Mouse (Mus musculus): Measurements from ENCODE around the gene Rnf111. TPM values are rescaled to one million over a fixed set of nuclear protein-coding genes. Genes with fewer than 3 reads are reported as not detected.

Rnf111 gene
- polyA plus RNA-seq (2015; fragmentation: Illumina TruSeq; extraction: RNeasy Lipid Tissue Mini Kit (QIAGEN cat#74804); ENCODE audit: insufficient read depth, low replicate concordance): 75.1 TPM

DNA sequence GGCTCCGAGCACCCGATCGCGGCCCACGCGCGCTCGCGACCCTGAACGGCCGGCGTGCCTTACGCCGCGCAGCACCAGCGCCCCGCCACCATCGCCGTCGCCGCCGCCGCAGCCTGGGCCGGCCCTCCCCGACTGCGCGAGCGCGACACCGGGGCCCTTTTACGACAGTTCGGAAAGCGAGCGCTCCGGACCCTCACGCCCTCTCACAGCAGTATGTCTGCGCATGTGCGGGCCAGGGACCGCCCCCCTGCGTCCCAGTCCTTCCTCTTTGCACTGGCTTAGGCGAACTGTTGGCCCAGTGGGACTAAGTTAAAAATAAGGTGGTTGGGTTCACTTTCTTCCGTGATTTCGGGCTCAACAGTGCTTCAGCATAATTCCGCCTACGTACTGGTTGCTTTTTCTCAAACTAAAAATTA lies at the start of gene Rnf111:
Gene Rnf111 (minus strand): TSS at position 100 of the 416 bp plus-strand sequence.

DNA sequence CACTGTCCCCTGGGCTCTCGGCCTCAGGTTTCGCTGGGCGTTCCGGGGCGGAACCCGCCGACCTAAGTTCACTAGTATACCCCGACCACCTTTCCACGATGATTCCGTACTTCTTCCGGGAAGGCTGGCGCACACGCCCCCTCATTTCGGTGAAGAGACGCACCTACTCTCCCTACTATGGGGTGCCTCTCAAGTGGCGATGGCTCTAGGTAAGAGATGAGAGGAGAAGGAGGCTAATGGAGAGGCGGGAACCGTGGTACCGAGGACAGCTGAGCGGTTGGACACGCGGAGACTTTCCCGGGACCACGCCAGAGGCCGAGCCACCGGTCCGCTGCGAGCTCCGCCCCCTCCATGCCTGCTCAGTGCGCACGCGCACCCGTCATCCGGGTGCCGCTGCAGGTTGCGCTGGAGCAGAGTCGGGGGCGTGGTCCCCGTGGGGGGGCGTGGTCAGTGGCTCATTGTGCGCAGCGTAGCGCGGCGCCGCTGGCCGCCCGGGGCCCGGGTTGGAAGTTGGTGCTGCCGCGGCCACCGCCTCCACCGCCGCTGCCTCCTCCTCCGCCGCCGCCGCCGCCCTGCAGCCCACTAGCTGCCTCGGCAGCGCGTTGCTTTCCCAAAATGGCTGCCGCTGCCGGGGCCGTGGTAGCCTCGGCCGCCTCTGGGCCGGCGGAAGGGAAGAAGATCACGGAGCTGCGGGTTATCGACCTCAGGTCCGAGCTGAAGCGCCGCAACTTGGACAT lies 38.9 kb upstream of the Rnf111 start, which contains the start of gene Sltm:
Gene Sltm (plus strand): TSS at position 450 of the 737 bp plus-strand sequence.

DNA sequence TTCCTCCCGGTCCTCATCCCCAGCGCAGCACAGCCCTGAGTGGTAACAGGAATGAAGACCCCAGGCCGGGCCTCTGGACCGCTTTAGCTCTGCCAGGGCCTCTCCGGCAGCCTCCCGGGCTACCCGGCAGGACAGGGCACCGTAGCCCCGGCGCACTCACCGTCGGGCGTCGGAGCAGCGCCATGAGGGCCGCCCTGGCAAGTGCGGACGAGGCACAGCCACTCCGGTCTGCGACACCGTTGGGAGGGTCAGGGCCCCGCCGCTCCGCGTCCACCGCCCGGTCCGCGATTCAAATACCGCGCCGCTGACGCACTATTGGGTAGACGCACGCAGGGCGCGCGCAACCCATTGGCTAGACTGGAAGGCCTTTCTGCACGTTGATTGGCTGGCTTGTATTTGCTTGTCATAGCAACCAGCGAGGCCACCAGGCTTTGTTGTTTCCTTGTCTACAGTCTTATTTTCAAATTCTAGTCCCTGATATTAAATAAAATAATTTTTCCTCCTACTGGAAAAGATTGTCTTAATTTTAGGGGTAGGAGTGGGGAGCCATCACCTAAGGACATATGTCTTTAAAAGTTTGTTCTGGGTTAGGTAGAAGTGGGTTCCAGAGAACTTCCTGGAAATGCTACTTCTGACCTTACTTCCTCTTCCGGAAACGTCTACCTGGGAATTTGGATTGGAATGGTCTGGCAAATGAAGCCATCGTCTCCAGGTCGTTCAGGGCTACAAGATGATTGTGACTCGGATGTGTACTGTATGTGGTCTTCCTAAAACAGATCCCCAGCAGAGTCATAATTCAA lies 82.1 kb downstream of the Rnf111 start, which contains the start of gene Ccnb2:
Gene Ccnb2 (minus strand): TSS at position 291 of the 800 bp plus-strand sequence.

Other genes with a start within 250 kb of the Rnf111 start
- gene Ccnb2, start 82.2 kb downstream of the Rnf111 start, polyA plus RNA-seq (2015; fragmentation: Illumina TruSeq; extraction: RNeasy Lipid Tissue Mini Kit (QIAGEN cat#74804); ENCODE audit: insufficient read depth, low replicate concordance): 21.8 TPM
- 106 TPM for gene Sltm, start 39.0 kb upstream of the Rnf111 start, polyA plus RNA-seq (2015; fragmentation: Illumina TruSeq; extraction: RNeasy Lipid Tissue Mini Kit (QIAGEN cat#74804); ENCODE audit: insufficient read depth, low replicate concordance)
- 0.39 TPM for gene Gm10642, start 152.5 kb upstream of the Rnf111 start, polyA plus RNA-seq (2015; fragmentation: Illumina TruSeq; extraction: RNeasy Lipid Tissue Mini Kit (QIAGEN cat#74804); ENCODE audit: insufficient read depth, low replicate concordance)
- gene Mindy2, start 153.4 kb upstream of the Rnf111 start, polyA plus RNA-seq (2015; fragmentation: Illumina TruSeq; extraction: RNeasy Lipid Tissue Mini Kit (QIAGEN cat#74804); ENCODE audit: insufficient read depth, low replicate concordance): 41.8 TPM
- 91.3 TPM for gene Adam10, start 175.3 kb upstream of the Rnf111 start, polyA plus RNA-seq (2015; fragmentation: Illumina TruSeq; extraction: RNeasy Lipid Tissue Mini Kit (QIAGEN cat#74804); ENCODE audit: insufficient read depth, low replicate concordance)

All from spleen, adult 10 weeks (tissue).